Mouse (Mus musculus): ENCODE measurements around the gene Fam171b. TPM values are rescaled to one million over a fixed set of nuclear protein-coding genes. Genes with fewer than 3 reads are reported as not detected.

The Fam171b gene
- 100 to 1,000 TPM; 212 to 215 TPM for total RNA-seq (2021)
- long read RNA-seq, experiment 1, full-length matches to known transcripts: 99 of 143 reads
- long read RNA-seq, experiment 1, partial matches to known transcripts: 36 of 143 reads
- long read RNA-seq, experiment 1, other reads (novel, unspliced or antisense): 8 of 143 reads
- long read RNA-seq, experiment 2, full-length matches to known transcripts: 72 of 117 reads
- long read RNA-seq, experiment 2, partial matches to known transcripts: 29 of 117 reads
- long read RNA-seq, experiment 2, other reads (novel, unspliced or antisense): 16 of 117 reads

DNA sequence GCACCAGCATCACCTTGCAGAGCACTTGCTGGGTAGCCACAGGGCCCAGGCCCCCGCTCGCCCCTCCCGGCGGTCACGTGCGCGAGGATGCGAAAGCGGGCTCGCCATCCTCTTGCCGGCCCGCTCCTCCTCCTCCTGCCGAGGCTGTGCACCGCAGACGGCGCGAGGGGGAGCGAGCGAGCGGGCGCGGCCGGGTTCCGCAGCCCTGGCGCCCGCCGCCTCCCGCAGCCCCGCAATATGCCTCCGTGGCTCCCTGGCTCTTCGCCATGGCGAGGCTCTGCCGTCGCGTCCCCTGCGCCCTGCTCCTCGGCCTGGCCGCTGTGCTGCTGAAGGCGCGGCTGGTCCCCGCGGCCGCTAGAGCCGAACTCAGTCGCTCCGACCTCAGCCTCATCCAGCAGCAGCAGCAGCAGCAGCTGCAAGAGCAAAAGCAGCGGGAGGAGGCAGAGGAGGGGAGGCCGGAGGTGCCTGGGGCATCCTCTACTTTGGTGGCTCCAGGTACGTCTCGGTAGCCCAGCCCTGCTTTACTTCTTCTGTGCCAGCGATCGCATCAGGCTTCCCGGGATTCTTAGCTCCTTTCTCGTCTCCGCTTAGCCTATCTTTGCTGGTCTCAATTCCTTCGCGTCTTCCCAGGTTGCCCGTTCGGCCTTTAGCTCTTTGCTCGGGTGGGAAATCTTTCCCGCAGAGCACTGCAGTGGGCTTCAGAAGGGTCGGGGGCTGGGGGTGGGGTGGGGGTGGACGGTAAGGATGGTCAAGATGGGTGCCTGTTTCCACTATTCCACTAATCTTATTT, at the start of gene Fam171b:
TSS of gene Fam171b (plus strand) at position 154 of the 790 bp plus-strand sequence.
- intact Hi-C loops (cut with DNase I): loop anchor here (5.0 to 10.0 kb wide), 2 partner anchors 85 to 612 kb away; partner anchors contain the start of gene Calcrl
- DNase-seq (ENCODE audit: low spot score in 2 of 2): peak; percentile 85 to 88

DNA sequence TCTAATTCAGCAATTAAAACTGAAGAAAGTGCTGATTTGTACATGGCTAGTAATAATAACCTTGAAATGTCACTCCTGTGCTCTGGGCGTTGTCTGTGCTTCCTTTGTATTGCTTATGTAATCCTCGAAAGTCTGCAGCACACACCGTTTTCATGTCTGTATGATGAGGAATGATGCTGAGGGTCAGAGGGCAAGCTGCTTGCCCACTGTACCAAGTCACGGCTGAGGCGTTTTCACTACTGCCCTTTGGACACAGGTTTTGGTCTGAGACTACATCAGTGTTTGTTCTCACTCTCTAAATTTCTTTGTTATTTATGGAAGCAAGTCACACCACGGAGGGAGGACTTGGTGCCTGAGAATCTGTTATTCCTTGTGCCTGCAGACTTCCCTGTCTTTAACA, 46.4 kb upstream of the Fam171b start:
- no peak for DNase-seq (ENCODE audit: low spot score in 2 of 2)
- intact Hi-C loops (cut with DNase I): no loop called here

DNA sequence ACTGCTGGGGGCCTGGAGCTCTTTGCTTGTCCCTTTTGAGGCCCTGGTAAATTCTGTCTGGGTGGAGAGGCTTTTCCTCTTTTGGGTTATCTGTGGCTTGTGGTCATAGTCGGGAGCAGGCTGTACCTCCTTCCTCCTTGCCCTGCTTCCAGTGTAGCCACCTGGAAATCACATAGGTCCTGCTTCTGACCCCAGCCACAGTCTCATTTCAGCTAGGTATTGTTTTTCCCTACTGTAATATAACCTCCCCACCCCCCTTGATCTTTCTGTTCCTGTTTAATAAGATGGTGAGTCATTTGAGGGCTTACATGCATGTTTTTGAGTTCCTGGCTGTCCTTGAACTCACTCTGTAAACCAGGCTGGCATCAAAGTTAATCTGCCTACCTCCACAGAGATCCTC, 45.6 kb upstream of the Fam171b start:
- intact Hi-C loops (cut with DNase I): no loop called here
- DNase-seq (ENCODE audit: low spot score in 2 of 2): no peak

- intact Hi-C loops (cut with DNase I): no loop called here
- no peak for DNase-seq (ENCODE audit: low spot score in 2 of 2)
Observed at GRCm38 (mm10) chr2:83768311-83769047, 44.0 kb upstream of the Fam171b start.

DNA sequence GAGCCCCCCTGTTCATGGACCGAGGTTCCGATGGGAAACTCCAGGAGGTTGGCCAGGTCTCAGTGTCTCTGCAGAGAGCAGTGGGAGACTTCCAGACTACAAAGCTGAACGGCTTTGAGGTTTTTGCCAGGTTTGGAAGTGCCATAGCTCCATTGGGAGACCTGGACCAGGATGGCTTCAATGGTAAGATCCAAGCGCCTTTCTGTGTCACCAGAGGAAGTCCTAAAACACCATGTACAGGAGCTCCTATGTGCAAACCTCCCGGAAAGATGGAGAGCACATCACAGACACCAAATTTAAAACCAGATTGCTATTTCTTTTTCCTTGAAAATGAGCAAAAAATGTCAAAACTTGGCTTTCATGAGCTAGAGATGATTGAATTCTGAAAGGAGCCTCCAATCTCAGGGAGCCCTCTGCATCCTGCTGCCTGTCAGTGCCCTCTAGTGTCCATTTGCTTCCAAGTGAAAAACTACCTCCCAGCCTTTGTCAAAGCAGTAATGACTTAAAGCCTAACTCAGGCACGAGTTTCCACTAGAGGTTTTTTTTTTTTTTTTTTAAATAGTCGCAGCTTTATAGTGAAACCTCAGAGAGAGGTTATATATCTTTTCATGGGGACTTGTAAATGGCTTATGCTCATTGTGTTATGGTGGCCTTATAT, 41.2 kb upstream of the Fam171b start:
- DNase-seq (ENCODE audit: low spot score in 2 of 2): peak; percentile 77 to 83

GRCm38 (mm10) chr2:83791330-83792073, 20.9 kb upstream of the Fam171b start:
- intact Hi-C loops (cut with DNase I): no loop called here
- DNase-seq (ENCODE audit: low spot score in 2 of 2): no peak

More for the DNA sequence above, 41.2 kb upstream of the Fam171b start:
- intact Hi-C loops (cut with DNase I): loop anchor here (5.0 to 10.0 kb wide), 3 partner anchors 49 to 146 kb away; partner anchors contain the start of gene Itgav

GRCm38 (mm10) chr2:83792102-83792501, 20.3 kb upstream of the Fam171b start:
- DNase-seq (ENCODE audit: low spot score in 2 of 2): no peak
- intact Hi-C loops (cut with DNase I): no loop called here

- intact Hi-C loops (cut with DNase I): no loop called here
- no peak for DNase-seq (ENCODE audit: low spot score in 2 of 2)
Observed at GRCm38 (mm10) chr2:83795766-83796165, 16.7 kb upstream of the Fam171b start.

GRCm38 (mm10) chr2:83797902-83798497, 14.4 kb upstream of the Fam171b start:
- DNase-seq (ENCODE audit: low spot score in 2 of 2): no peak
- intact Hi-C loops (cut with DNase I): no loop called here

DNA sequence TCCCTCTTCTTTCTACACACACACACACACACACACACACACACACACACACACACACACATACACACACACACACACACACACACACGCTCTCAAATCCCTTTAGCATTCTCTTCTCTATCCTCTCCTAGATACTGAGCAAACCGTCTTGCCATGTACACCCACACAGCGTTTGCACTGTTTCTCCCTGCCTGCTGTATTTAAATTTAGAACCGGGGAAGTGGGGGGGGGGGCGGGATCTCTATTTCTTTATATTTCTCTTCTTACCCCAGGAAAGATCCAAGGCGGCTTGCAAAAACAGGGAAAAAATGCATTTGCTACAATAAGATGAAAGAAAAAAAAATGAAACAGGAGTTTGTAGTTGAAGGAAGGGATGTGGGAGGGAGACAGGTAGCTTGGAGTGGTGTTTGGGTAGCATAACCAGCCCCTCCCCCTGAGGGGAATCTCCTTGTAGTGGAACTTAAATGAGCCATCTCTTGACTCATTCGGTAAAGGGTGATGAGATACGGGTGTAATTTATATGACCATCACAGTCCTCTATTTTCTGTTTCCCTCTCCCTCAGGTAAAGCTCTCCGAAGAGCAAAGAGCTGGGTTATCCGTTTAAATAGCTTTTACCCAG, 947 bp downstream of the Fam171b start:
- intact Hi-C loops (cut with DNase I): loop anchor here (5.0 to 10.0 kb wide), 2 partner anchors 86 to 611 kb away; partner anchors contain the start of gene Calcrl
- peak; percentile 57 to 77 for DNase-seq (ENCODE audit: low spot score in 2 of 2)

- peak; percentile 62 to 80 for DNase-seq (ENCODE audit: low spot score in 2 of 2)
- intact Hi-C loops (cut with DNase I): loop anchor here (5.0 to 10.0 kb wide), 2 partner anchors 87 to 611 kb away; partner anchors contain the start of gene Calcrl
Observed at GRCm38 (mm10) chr2:83814009-83814408, 1.6 kb downstream of the Fam171b start.

- no peak for DNase-seq (ENCODE audit: low spot score in 2 of 2)
- intact Hi-C loops (cut with DNase I): loop anchor here (10.0 kb wide), 1 partner anchor 609 kb away; the partner anchor contains the start of gene Calcrl
Observed at GRCm38 (mm10) chr2:83816147-83816546, 3.7 kb downstream of the Fam171b start.

DNA sequence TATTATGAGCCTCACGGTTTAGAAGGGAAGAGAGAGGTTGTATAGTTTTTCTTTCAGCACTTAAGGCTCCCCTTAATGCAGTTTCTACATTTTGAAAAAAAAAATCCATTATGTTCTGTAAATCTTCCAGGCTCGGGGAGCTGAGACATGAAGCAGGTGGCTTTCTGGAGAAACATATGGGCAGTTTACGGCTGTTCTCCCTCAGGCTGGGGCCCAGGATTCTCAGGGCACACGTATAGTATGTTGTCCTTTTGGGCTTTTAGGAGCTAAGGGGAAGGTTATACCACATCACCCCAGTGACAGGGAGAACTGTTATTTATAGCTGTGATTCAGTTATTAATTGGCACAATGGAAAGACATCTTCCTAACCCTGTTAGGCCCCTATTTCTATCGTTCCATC, 12.7 kb downstream of the Fam171b start:
- DNase-seq (ENCODE audit: low spot score in 2 of 2): no peak
- intact Hi-C loops (cut with DNase I): no loop called here

DNA sequence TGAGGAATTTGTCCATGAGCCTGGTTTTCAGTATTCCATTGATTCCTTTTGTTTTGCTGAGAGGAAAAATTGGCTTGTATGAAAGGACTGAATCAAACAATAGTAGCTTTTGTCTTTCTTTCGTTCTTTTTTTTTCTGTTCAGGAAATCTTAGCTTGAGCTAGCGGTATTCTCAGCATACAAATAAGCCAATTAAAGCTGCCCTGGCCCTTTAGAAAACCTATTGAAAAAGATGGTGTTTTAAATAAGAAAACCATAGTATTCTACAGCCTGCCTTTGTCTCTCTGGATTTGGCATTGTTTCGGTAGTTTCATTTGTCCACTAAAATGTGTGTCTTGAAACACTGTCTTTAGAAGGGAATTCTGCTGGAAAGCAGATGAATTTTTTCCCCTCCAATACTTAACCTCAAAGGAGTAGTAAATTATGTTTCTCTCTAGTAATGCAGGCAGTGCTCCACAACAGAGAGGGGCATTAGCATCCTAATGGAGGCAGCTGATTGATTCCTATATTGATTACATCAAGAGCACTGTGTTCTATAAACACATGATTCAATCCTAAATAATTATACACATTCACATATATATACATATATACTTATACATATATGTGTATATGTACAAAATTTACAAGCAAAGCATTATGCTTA, 16.6 kb downstream of the Fam171b start:
- DNase-seq (ENCODE audit: low spot score in 2 of 2): no peak
- intact Hi-C loops (cut with DNase I): no loop called here

- DNase-seq (ENCODE audit: low spot score in 2 of 2): no peak
- intact Hi-C loops (cut with DNase I): no loop called here
Observed at GRCm38 (mm10) chr2:83832903-83833302, 20.5 kb downstream of the Fam171b start.

- intact Hi-C loops (cut with DNase I): no loop called here
- no peak for DNase-seq (ENCODE audit: low spot score in 2 of 2)
Observed at GRCm38 (mm10) chr2:83835313-83836070, 23.1 kb downstream of the Fam171b start.

GRCm38 (mm10) chr2:83848495-83848894, 36.1 kb downstream of the Fam171b start:
- DNase-seq (ENCODE audit: low spot score in 2 of 2): no peak
- intact Hi-C loops (cut with DNase I): no loop called here

Data from left cerebral cortex, postnatal 14 days (tissue).